Mouse (Mus musculus) heart, embryonic 13.5 days (tissue): ENCODE data around the gene Ppil6. TPM values are rescaled to one million over a fixed set of nuclear protein-coding genes. Genes with fewer than 3 reads are reported as not detected.

Source experiments
- ATAC-seq: fragments of 200-750 bp; cut with Nextera tagmentation; 2 replicates; pipeline ENCODE4 v1.8.0; 2017; ENCODE audit warnings: moderate TSS enrichment; ENCODE audit not compliant: insufficient number of reproducible peaks, low FRiP score, low TSS enrichment; ENCODE audit errors: extremely low read depth
- H3K27ac ChIP-seq: fragments of 300-500 bp; sonication (generic); replicated peaks from 2 replicates; pipeline ENCODE4 v1.5.1; 2015; ENCODE audit warnings: moderate library complexity, mild to moderate bottlenecking, inconsistent platforms
- H3K27me3 ChIP-seq: fragments of 300-500 bp; sonication (generic); replicated peaks from 2 replicates; pipeline ENCODE4 v1.6.1; 2015; ENCODE audit warnings: mild to moderate bottlenecking, inconsistent platforms
- H3K36me3 ChIP-seq: fragments of 300-500 bp; sonication (generic); 2 replicates; pipeline ENCODE4 v1.6.1; 2015; ENCODE audit warnings: mild to moderate bottlenecking, inconsistent platforms
- H3K4me1 ChIP-seq: fragments of 300-500 bp; sonication (generic); 2 replicates; pipeline ENCODE4 v1.6.1; 2015; ENCODE audit warnings: inconsistent platforms
- H3K4me2 ChIP-seq: fragments of 300-500 bp; sonication (generic); 2 replicates; pipeline ENCODE4 v1.6.1; 2015; ENCODE audit warnings: inconsistent platforms, mild to moderate bottlenecking, moderate library complexity
- H3K4me3 ChIP-seq: fragments of 300-500 bp; sonication (generic); 2 replicates; pipeline ENCODE4 v1.5.1; 2015; ENCODE audit warnings: moderate library complexity, mild to moderate bottlenecking, inconsistent platforms
- H3K9ac ChIP-seq: fragments of 300-500 bp; sonication (generic); 2 replicates; pipeline ENCODE4 v1.6.1; 2015; ENCODE audit warnings: inconsistent platforms, mild to moderate bottlenecking, moderate library complexity
- H3K9me3 ChIP-seq: fragments of 300-500 bp; sonication (generic); 2 replicates; pipeline ENCODE4 v1.6.1; 2016; ENCODE audit warnings: inconsistent platforms
- WGBS: fragments of 180-500 bp; shearing (Covaris S2); methylation state at CpG from one replicate; pipeline ENCODE4 v1.1.7; 2015; ENCODE audit warnings: mixed read lengths; 5-methylcytosine and 5-hydroxymethylcytosine counted together
- polyA plus RNA-seq: library from polyadenylated mRNA; unstranded; fragments of >200 nt; fragmentation: Nextera tagmentation; extraction: Ambion mirVana; gene quantifications from 2 replicates; pipeline ENCODE4 v1.2.1, GENCODE M21; 2015

The Ppil6 gene
- polyA plus RNA-seq, 1 experiment from 2014 or later: 1.3 TPM

DNA sequence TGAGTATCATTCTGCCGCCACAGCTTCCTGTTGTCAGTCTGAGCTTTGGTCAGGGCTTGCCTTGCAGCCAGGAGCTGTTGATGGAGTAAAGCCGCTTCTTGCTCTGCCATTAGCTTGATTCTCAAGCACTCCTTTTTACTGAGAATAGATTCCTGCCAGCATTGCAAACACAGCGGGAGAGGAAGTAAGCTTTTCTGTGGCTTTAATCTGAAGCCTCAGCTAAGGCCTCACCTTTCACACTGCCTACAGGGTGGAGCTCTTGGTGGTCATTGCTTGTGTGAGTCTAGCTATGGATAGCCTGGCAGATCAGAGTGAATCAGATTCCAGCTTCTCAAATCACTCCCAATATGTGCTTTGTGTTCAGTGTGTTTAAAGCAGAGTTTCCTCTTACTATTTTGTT is 62.1 kb downstream of the Ppil6 start:
- Histone ChIP-seq H3K9ac (no peak overlapping the region), H3K27ac (no peak overlapping the region), H3K36me3 (peaks cover 4% of the 10 kb centered on the region; the same call in 1 of the 2 replicates), H3K4me3 (no peak overlapping the region), H3K4me1 (peaks cover 22% of the 10 kb centered on the region), H3K4me2 (no peak overlapping the region), H3K27me3 (no peaks in the 10 kb centered on the region), H3K9me3 (peaks cover 6% of the 10 kb centered on the region)
- WGBS: 56% methylated on average over 3 of the region's 3 CpGs
- no peak for ATAC-seq

GRCm38 (mm10) chr10:41552847-41553589 is 62.8 kb downstream of the Ppil6 start:
- peaks cover 6% of the 10 kb centered on the region for H3K9me3 ChIP-seq
- H3K9ac ChIP-seq: no peak overlapping the region
- peaks cover 22% of the 10 kb centered on the region for H3K4me1 ChIP-seq
- H3K36me3 ChIP-seq: peaks cover 4% of the 10 kb centered on the region; the same call in 1 of the 2 replicates
- no peak overlapping the region for H3K4me2 ChIP-seq
- ATAC-seq: no peak; the same call in 1 of the 2 replicates
- no peak overlapping the region for H3K27ac ChIP-seq
- H3K27me3 ChIP-seq: no peaks in the 10 kb centered on the region
- no peak overlapping the region for H3K4me3 ChIP-seq
- 45% methylated on average over 14 of the region's 14 CpGs for WGBS

DNA sequence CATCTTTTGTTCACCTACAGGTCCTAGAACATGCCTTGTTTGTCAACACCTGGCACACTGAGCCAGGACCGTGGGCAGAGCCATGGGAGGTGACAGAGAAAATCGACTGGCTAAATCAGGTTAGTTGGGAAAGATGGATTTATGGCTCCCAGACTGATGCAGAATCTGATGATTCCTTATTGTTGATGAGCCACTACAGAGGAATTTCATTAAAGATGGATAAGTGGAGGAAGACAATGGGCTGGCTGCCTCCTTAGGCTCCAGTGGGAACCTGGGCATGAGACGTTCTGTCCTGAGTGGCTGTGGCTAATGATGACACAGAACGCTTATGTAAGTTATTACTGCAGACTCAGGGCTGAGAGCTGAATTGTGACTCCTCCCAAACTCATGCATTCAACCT is 63.5 kb downstream of the Ppil6 start:
- H3K9me3 ChIP-seq: peaks cover 6% of the 10 kb centered on the region
- H3K27ac ChIP-seq: no peak overlapping the region
- 79% methylated on average over 4 of the region's 4 CpGs for WGBS
- H3K4me1 ChIP-seq: peaks cover 22% of the 10 kb centered on the region
- no peaks in the 10 kb centered on the region for H3K27me3 ChIP-seq
- no peak for ATAC-seq
- H3K36me3 ChIP-seq: peaks cover 4% of the 10 kb centered on the region; the same call in 1 of the 2 replicates
- no peak overlapping the region for H3K4me2 ChIP-seq
- H3K9ac ChIP-seq: no peak overlapping the region
- H3K4me3 ChIP-seq: no peak overlapping the region

DNA sequence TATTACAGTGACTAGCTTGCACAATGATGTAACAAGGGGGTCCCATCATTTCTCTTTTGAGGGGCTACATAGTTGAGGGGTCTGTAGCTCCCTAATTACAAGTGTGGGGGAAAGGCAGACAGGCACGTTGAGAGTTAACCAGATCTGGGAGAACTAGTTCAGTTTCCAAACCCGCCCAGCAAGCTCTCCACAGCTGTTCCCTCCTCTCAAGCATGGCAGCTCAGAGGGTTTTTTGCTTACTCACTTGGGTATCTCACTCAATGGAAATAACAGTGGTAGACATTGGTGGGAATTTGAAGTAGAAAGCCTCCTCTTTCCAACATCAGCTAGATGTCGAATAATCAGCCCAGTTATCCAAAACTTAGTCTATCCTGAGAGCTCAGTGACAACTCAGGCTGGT is 64.8 kb downstream of the Ppil6 start:
- Histone ChIP-seq H3K27ac (no peak overlapping the region), H3K36me3 (no peaks in the 10 kb centered on the region), H3K27me3 (no peaks in the 10 kb centered on the region), H3K4me1 (peaks cover 22% of the 10 kb centered on the region), H3K4me2 (no peak overlapping the region), H3K9me3 (peaks cover 9% of the 10 kb centered on the region; the same call in 1 of the 2 replicates), H3K9ac (no peak overlapping the region), H3K4me3 (no peak overlapping the region)
- no peak for ATAC-seq
- WGBS: 74% methylated on average over 3 of the region's 3 CpGs

- no peaks in the 10 kb centered on the region for H3K36me3 ChIP-seq
- H3K27ac ChIP-seq: no peak overlapping the region
- 80% methylated on average over 1 of the region's 1 CpGs for WGBS
- no peak for ATAC-seq
- H3K27me3 ChIP-seq: no peaks in the 10 kb centered on the region
- peaks cover 20% of the 10 kb centered on the region for H3K4me1 ChIP-seq
- H3K4me2 ChIP-seq: no peak overlapping the region
- no peak overlapping the region for H3K4me3 ChIP-seq
- no peak overlapping the region for H3K9ac ChIP-seq
- peaks cover 18% of the 10 kb centered on the region for H3K9me3 ChIP-seq
These were observed 68.2 kb downstream of the Ppil6 start for GRCm38 (mm10) chr10:41558401-41558800.

DNA sequence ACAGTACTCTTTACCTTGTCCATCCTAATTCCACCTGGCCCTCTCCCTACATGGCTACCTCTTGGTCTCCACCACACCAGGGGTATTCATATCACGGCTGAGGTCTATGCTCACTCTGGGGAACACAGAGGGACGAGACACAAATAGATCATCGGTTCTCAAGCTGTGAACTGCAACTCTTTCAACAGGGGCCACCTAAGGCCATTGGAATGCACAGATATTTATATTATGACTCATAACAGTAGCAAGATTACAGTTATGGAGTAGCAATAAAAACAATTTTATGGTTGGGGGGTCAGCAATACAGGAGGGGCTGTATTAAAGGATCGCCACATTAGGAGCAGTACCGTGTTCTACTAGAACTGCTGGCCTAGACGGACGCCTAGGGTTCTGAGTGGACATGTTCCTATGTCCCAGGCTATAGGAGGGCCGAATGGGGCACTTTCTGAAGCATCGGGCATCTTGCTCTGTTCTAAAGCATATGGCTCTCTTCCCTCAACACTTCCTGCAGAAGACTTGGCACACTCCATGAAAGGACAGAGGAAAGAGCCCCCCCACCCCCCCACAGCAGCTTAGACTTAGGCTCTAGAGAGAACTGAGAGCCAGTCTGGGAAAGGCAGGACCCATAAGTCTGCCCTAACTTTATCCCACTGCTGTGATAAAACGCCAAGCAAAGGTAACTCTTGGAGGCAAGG is 71.6 kb downstream of the Ppil6 start:
- Histone ChIP-seq H3K27me3 (no peaks in the 10 kb centered on the region), H3K4me1 (peaks cover 24% of the 10 kb centered on the region), H3K9ac (no peak overlapping the region), H3K9me3 (peaks cover 18% of the 10 kb centered on the region), H3K4me3 (no peak overlapping the region), H3K4me2 (no peak overlapping the region), H3K27ac (no peak overlapping the region), H3K36me3 (no peaks in the 10 kb centered on the region)
- no peak for ATAC-seq
- 69% methylated on average over 10 of the region's 10 CpGs for WGBS

Other genes with a start within 250 kb of the Ppil6 start
- gene Fig4, start 187.2 kb upstream of the Ppil6 start, polyA plus RNA-seq: 44.0 and 47.2 TPM in 2 replicates
- gene Ak9, start 186.5 kb upstream of the Ppil6 start, polyA plus RNA-seq: 0.27 and 0.28 TPM in 2 replicates
- gene Zbtb24, start 40.1 kb upstream of the Ppil6 start, polyA plus RNA-seq: 11.2 and 11.3 TPM in 2 replicates
- 33.4 and 33.8 TPM in 2 replicates for gene Mical1, start 14.1 kb upstream of the Ppil6 start, polyA plus RNA-seq
- 46.3 and 48.4 TPM in 2 replicates for gene Smpd2, start 70 bp upstream of the Ppil6 start, polyA plus RNA-seq
- 166 and 169 TPM in 2 replicates for gene Cd164, start 29.0 kb downstream of the Ppil6 start, polyA plus RNA-seq
- 0.27 and 0.38 TPM in 2 replicates for gene Ccdc162, start 226.2 kb downstream of the Ppil6 start, polyA plus RNA-seq